Mouse (Mus musculus) limb, embryonic 13.5 days (tissue): Measurements from ENCODE around the gene Plac1. TPM values are rescaled to one million over a fixed set of nuclear protein-coding genes. Genes with fewer than 3 reads are reported as not detected.

Source experiments
- ATAC-seq: fragments of 200-750 bp; cut with Nextera tagmentation; 2 replicates; pipeline ENCODE4 v1.8.0; 2017; ENCODE audit warnings: low read depth, moderate number of reproducible peaks, moderate TSS enrichment; ENCODE audit not compliant: low FRiP score
- H3K27ac ChIP-seq: fragments of 300-500 bp; sonication (generic); 2 replicates; pipeline ENCODE4 v1.5.1; 2015; ENCODE audit warnings: inconsistent platforms, mild to moderate bottlenecking, moderate library complexity
- H3K27me3 ChIP-seq: fragments of 300-500 bp; sonication (generic); 2 replicates; pipeline ENCODE4 v1.6.1; 2015; ENCODE audit warnings: mild to moderate bottlenecking, inconsistent platforms
- H3K36me3 ChIP-seq: fragments of 300-500 bp; sonication (generic); 2 replicates; pipeline ENCODE4 v1.6.1; 2015; ENCODE audit warnings: inconsistent platforms, mild to moderate bottlenecking, moderate library complexity
- H3K4me1 ChIP-seq: fragments of 300-500 bp; sonication (generic); 2 replicates; pipeline ENCODE4 v1.6.1; 2015; ENCODE audit warnings: inconsistent platforms
- H3K4me2 ChIP-seq: fragments of 300-500 bp; sonication (generic); replicated peaks from 2 replicates; pipeline ENCODE4 v1.6.1; 2015; ENCODE audit warnings: inconsistent platforms, mild to moderate bottlenecking, moderate library complexity
- H3K4me3 ChIP-seq: fragments of 300-500 bp; sonication (generic); 2 replicates; pipeline ENCODE4 v1.5.1; 2015; ENCODE audit warnings: moderate library complexity, mild to moderate bottlenecking, inconsistent platforms
- H3K9ac ChIP-seq: fragments of 300-500 bp; sonication (generic); 2 replicates; pipeline ENCODE4 v1.6.1; 2015; ENCODE audit warnings: mild to moderate bottlenecking, inconsistent platforms
- H3K9me3 ChIP-seq: fragments of 300-500 bp; sonication (generic); 2 replicates; pipeline ENCODE4 v1.6.1; 2016; ENCODE audit warnings: inconsistent platforms
- WGBS: fragments of 180-500 bp; shearing (Covaris S2); methylation state at CpG from one replicate; pipeline ENCODE4 v1.1.7; 2015; 5-methylcytosine and 5-hydroxymethylcytosine counted together
- polyA plus RNA-seq: library from polyadenylated mRNA; unstranded; fragments of >200 nt; fragmentation: Nextera tagmentation; extraction: Ambion mirVana; gene quantifications from 2 replicates; pipeline ENCODE4 v1.2.1, GENCODE M21; 2015

The Plac1 gene
- polyA plus RNA-seq, 1 experiment from 2014 or later = 13.3 TPM

- Histone ChIP-seq H3K36me3 (no peaks in the 10 kb centered on the region), H3K4me2 (peak overlapping the region; percentile 59), H3K4me3 (peak overlapping the region; percentile 20), H3K9me3 (no peaks in the 10 kb centered on the region), H3K4me1 (peaks cover 6% of the 10 kb centered on the region; the same call in 1 of the 2 replicates), H3K9ac (peak overlapping the region; percentile 55), H3K27ac (peak overlapping the region; percentile 69), H3K27me3 (no peaks in the 10 kb centered on the region)
- 19% methylated on average over 13 of the region's 13 CpGs for WGBS
- ATAC-seq = peak; percentile 19; the same call in 1 of the 2 replicates
Observed at GRCm38 (mm10) chrX:53231965-53232364, 7.9 kb downstream of the Plac1 start.

DNA sequence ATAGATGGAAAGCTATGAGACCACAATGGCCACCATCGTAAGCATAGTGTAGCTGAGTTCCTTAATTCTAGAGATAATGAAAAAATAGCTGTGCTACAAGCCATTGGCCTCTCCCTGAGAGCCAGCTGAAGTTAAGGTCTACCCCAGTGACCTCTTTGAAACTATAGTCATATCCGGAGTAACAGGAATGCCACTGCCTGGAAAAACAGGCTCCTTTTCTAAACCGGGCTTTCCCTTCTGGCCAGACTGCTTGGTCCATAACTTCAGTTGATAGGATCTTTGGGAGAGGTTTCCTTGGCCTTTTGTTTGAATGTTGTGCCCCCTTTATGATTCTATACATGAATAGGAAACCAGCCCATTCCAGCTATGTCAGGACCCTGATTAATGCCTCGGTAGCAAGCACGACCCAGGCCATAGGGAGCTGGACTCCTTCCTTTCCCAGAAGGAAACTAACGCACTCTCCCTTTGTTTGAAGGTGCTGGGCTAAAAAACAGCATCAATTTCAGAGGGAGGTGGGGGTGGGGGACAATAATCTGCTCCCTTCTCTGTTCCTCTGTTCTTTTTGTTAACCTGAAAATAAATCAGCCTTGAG lies 15.5 kb downstream of the Plac1 start:
- ATAC-seq = no peak

DNA sequence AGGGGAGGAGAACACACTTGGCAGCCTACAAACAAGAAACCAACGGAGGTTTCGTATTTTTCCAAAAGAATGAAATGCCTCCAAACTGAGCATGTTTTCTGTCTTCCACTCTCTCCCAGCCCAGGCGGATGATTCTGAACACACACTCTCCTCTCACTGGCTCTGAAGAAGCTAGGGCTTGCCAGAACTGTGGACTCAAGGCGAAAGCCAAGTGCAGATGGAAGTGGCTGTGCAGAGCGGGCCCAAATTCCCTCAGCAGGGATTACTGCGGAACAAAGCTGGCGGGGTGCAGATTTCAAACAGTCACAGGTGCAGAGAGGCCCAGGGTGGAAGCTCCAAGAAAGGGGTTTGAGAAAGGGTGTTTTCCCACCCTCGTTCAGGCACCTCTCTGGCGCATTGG lies 19.1 kb downstream of the Plac1 start:
- Histone ChIP-seq H3K36me3 (no peaks in the 10 kb centered on the region), H3K4me2 (no peak overlapping the region), H3K4me3 (no peak overlapping the region), H3K4me1 (no peaks in the 10 kb centered on the region), H3K27me3 (no peaks in the 10 kb centered on the region), H3K27ac (peak overlapping the region; percentile 33; the same call in 1 of the 2 replicates), H3K9me3 (no peaks in the 10 kb centered on the region), H3K9ac (no peak overlapping the region)
- peak; percentile 40; the same call in 1 of the 2 replicates for ATAC-seq
- WGBS = 69% methylated on average over 9 of the region's 9 CpGs

More for the DNA sequence above, 15.5 kb downstream of the Plac1 start:
- Histone ChIP-seq H3K36me3 (no peaks in the 10 kb centered on the region), H3K9ac (no peak overlapping the region), H3K4me2 (no peak overlapping the region), H3K27me3 (no peaks in the 10 kb centered on the region), H3K4me1 (no peaks in the 10 kb centered on the region), H3K9me3 (no peaks in the 10 kb centered on the region), H3K4me3 (no peak overlapping the region), H3K27ac (no peak overlapping the region)
- WGBS = 50% methylated on average over 6 of the region's 6 CpGs

DNA sequence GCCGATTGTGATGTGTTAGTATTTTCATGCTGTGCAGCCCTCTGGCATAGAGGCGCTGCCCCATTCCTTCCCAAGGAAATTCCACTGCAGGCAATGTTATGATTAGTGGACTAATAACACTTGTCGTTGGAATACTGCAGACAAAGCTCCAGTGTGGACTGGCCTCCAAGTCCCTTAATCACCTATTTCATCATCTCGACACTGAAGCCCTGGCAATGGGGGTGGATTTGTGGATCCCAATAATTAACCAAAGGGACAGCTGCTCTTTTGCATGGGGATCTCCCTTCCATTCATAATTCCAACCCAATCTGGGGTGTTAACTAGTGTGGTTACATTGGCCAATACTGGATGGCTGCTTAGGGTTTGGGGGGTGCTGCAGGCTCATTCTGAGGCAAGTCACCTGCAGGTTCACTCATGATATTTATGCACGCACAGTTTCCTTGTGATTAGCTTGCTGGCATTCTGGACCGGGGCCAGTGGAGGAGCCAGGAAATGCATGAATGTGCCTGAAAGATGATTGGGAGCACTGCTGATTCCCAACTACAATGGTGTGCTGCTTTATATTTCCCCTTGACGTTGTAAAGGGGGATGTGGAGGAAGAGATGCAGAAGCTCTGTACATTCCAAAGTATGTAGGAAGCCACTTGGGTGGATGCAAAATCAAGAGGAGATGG lies 25.2 kb downstream of the Plac1 start:
- Histone ChIP-seq H3K9ac (no peak overlapping the region), H3K9me3 (no peaks in the 10 kb centered on the region), H3K36me3 (no peaks in the 10 kb centered on the region), H3K27ac (no peak overlapping the region; the same call in 1 of the 2 replicates), H3K4me3 (no peak overlapping the region), H3K4me1 (peaks cover 42% of the 10 kb centered on the region), H3K27me3 (no peaks in the 10 kb centered on the region), H3K4me2 (no peak overlapping the region)
- no peak for ATAC-seq
- WGBS = 45% methylated on average over 7 of the region's 7 CpGs

DNA sequence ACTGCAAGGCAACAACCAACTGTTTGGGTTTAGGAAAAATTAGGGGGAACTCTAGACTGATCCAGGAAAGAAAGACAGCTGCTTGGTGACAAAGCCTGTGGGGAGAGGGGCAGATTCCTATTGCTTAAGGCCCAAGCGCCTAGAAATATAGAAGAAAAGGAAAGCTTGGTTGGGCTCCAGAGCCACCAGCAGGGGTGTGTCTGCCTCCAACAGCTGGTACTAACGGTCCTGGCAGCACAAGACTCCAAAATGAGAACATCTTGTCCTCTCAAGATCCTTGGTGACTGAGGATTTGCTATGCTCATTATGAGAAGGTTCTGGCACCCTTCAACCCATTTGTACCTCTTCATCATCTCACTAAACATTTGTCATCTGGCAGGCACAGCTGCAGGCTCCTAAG lies 26.1 kb downstream of the Plac1 start:
- Histone ChIP-seq H3K27ac (peak overlapping the region; percentile 33; the same call in 1 of the 2 replicates), H3K4me3 (no peak overlapping the region), H3K36me3 (no peaks in the 10 kb centered on the region), H3K4me2 (no peak overlapping the region), H3K27me3 (no peaks in the 10 kb centered on the region), H3K9ac (no peak overlapping the region), H3K9me3 (no peaks in the 10 kb centered on the region), H3K4me1 (peaks cover 49% of the 10 kb centered on the region)
- 81% methylated on average over 2 of the region's 2 CpGs for WGBS
- no peak for ATAC-seq

- no peak overlapping the region for H3K9ac ChIP-seq
- H3K27ac ChIP-seq = peak overlapping the region; percentile 89
- 40% methylated on average over 9 of the region's 9 CpGs for WGBS
- H3K9me3 ChIP-seq = no peaks in the 10 kb centered on the region
- no peak for ATAC-seq
- H3K4me3 ChIP-seq = no peak overlapping the region
- no peak overlapping the region for H3K4me2 ChIP-seq
- peaks cover 2% of the 10 kb centered on the region; the same call in 1 of the 2 replicates for H3K27me3 ChIP-seq
- no peaks in the 10 kb centered on the region for H3K36me3 ChIP-seq
- H3K4me1 ChIP-seq = peaks cover 53% of the 10 kb centered on the region
Observed at GRCm38 (mm10) chrX:53212485-53212884, 27.4 kb downstream of the Plac1 start.

DNA sequence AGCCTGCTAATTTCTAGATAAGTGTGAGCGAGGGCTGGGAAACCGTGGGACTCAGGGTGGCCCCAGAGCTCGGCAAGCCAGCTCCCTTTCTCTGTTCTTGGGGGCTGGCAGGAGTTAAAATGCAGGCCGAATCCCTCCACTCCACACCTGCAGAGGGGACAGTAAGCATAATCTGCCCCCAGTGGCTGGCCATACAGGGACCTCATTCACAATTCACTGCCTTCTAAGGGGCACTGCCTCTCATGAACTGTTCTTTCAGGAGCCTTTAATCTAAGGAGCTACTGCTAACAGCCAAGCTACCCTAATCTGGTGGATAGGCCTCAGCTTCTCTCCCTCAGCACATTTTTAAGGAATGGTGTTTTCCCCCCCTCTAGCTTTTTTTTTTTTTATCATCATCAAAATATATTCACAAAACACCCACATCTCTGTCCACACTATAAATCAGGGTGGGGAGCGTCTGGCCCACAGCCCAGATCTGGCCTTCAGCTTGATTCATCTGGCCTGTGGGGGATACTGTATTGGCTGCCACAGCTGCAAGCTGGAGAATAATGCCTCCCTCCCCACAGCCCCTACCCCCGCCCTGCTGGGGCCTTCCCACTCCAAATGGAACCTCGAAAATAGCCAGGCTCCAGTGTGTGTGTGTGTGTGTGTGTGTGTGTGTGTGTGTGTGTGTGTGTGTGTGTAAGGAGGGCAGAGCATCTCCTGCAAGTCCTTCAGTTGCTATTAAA lies 28.0 kb downstream of the Plac1 start:
- Histone ChIP-seq H3K9ac (no peak overlapping the region), H3K9me3 (no peaks in the 10 kb centered on the region), H3K27me3 (peaks cover 2% of the 10 kb centered on the region; the same call in 1 of the 2 replicates), H3K36me3 (no peaks in the 10 kb centered on the region), H3K27ac (peak overlapping the region; percentile 89), H3K4me2 (no peak overlapping the region), H3K4me3 (no peak overlapping the region), H3K4me1 (peaks cover 53% of the 10 kb centered on the region)
- ATAC-seq = peak; percentile 90
- WGBS = 34% methylated on average over 7 of the region's 7 CpGs

GRCm38 (mm10) chrX:53209431-53209830 lies 30.5 kb downstream of the Plac1 start:
- H3K4me2 ChIP-seq = no peak overlapping the region
- no peak overlapping the region for H3K27ac ChIP-seq
- ATAC-seq = no peak
- WGBS = 57% methylated on average over 7 of the region's 7 CpGs
- peaks cover 41% of the 10 kb centered on the region for H3K4me1 ChIP-seq
- H3K36me3 ChIP-seq = no peaks in the 10 kb centered on the region
- H3K27me3 ChIP-seq = peaks cover 2% of the 10 kb centered on the region; the same call in 1 of the 2 replicates
- no peaks in the 10 kb centered on the region for H3K9me3 ChIP-seq
- H3K4me3 ChIP-seq = no peak overlapping the region
- no peak overlapping the region for H3K9ac ChIP-seq

DNA sequence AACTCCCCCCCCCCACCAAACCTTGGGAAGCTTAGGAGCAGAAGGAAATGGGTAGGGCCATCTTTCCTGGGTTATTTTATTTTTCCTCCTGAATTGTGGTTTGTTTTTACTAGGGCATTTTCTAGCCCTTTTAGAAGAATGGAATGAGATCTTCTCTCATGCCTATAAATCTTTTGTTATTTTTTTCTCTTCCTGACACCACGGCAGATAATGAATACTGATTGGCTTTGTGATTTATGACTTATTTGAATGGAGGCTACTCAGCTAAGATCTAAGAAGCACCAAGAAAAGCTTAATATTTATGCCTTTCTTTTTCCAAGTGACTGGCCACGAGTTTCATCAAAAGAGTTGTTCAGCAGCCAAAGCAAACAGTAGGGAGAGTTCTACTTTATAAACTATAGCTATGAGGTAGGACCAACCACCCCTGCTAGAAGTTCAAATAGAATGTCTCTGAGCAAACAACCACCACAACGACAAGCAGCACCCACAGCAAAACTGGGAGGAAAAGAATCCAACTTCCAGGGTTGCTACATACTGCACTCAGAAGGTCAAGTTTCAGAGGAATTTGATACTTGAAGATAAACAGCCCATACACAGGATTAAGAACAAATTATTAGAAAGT lies 35.1 kb downstream of the Plac1 start:
- H3K36me3 ChIP-seq = no peaks in the 10 kb centered on the region
- H3K4me2 ChIP-seq = no peak overlapping the region
- H3K27ac ChIP-seq = no peak overlapping the region
- WGBS = 34% methylated on average over 3 of the region's 3 CpGs
- no peak overlapping the region for H3K9ac ChIP-seq
- no peaks in the 10 kb centered on the region for H3K9me3 ChIP-seq
- peaks cover 2% of the 10 kb centered on the region; the same call in 1 of the 2 replicates for H3K27me3 ChIP-seq
- no peak for ATAC-seq
- H3K4me1 ChIP-seq = peaks cover 12% of the 10 kb centered on the region; the same call in 1 of the 2 replicates
- H3K4me3 ChIP-seq = no peak overlapping the region

DNA sequence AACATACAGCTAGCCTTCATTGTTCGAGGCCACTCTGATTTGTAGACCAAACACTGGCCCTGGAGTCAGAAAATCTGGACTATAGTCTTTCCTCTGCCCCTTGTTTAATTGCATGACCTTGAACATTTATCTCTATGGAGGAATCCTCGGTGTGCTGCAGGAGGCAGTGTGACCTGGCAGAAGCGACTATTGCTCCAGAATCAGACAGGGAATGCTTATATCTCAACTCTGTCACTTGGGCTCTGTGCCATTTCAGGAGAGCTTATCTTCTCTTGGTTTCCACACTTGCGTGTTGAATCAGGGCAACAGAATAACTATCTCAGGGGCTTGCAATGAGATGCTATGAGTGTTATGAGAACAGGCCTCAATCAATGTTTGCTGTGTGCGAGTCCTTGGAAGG lies 38.3 kb downstream of the Plac1 start:
- no peaks in the 10 kb centered on the region for H3K9me3 ChIP-seq
- no peak for ATAC-seq
- H3K4me3 ChIP-seq = no peak overlapping the region
- 0 out of 2 replicates have a peak, but pooled peaks cover 1% of the 10 kb centered on the region for H3K4me1 ChIP-seq
- no peak overlapping the region for H3K27ac ChIP-seq
- no peak overlapping the region for H3K4me2 ChIP-seq
- no peaks in the 10 kb centered on the region for H3K36me3 ChIP-seq
- no peaks in the 10 kb centered on the region for H3K27me3 ChIP-seq
- H3K9ac ChIP-seq = no peak overlapping the region
- 83% methylated on average over 5 of the region's 5 CpGs for WGBS

DNA sequence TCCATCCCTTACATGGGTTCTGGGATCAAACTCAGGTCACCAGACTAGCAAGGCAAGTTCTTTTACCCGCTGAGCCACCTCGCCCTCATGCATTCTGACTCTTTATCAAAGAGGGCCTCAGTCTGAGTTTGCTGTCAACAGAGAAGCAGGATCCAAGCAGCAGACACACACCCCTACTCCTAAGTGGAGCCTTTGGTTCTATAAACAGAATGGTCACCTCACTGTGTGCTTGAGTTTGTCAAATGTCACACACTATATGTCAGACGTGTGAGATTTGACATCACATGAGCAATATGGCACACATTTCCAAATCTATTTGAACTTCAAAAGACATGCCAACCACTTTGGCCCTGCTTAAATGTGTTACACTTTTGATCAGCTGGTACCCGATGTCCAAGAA lies 42.2 kb downstream of the Plac1 start:
- 0 out of 2 replicates have a peak, but pooled peaks cover 6% of the 10 kb centered on the region for H3K4me1 ChIP-seq
- WGBS = 83% methylated on average over 4 of the region's 4 CpGs
- no peaks in the 10 kb centered on the region for H3K9me3 ChIP-seq
- ATAC-seq = no peak
- no peak overlapping the region for H3K4me3 ChIP-seq
- no peak overlapping the region for H3K4me2 ChIP-seq
- H3K27ac ChIP-seq = no peak overlapping the region
- H3K36me3 ChIP-seq = no peaks in the 10 kb centered on the region
- H3K27me3 ChIP-seq = no peaks in the 10 kb centered on the region
- H3K9ac ChIP-seq = no peak overlapping the region

DNA sequence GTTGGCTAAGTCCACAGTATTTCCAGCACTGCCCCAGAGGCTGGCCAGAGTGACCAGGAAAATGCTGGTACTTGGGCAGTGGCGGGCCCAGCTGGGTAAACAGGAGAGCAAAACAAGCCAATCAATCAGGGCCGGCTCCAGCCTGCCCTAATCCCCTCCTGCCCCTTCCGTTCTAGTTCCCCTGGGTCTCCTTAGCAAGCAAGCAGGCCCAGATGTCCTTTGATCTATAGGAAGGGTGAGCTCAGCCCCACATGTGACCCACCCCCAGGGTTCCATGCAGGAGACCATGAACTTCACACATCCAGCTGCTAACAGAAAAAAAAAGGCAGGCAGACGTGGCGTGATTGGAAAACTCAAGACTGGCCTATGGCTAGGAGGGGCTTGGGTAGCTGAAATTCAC lies 43.5 kb downstream of the Plac1 start:
- ATAC-seq = peak; percentile 66; the same call in 1 of the 2 replicates
- WGBS = 25% methylated on average over 5 of the region's 5 CpGs
- Histone ChIP-seq H3K4me3 (no peak overlapping the region), H3K9ac (no peak overlapping the region), H3K4me2 (no peak overlapping the region), H3K9me3 (no peaks in the 10 kb centered on the region), H3K36me3 (no peaks in the 10 kb centered on the region), H3K4me1 (0 out of 2 replicates have a peak, but pooled peaks cover 6% of the 10 kb centered on the region), H3K27me3 (no peaks in the 10 kb centered on the region), H3K27ac (no peak overlapping the region)
